Mouse (Mus musculus) embryonic facial prominence, embryonic 15.5 days (tissue): ENCODE data around the gene Slc17a2. TPM values are rescaled to one million over a fixed set of nuclear protein-coding genes. Genes with fewer than 3 reads are reported as not detected.

ENCODE experiments used
- ATAC-seq: fragments of 200-750 bp; cut with Nextera tagmentation; 2 replicates; pipeline ENCODE4 v1.8.0; 2017; ENCODE audit warnings: low read depth, moderate TSS enrichment; ENCODE audit not compliant: insufficient number of reproducible peaks, low FRiP score, low TSS enrichment
- H3K27ac ChIP-seq: fragments of 300-500 bp; sonication (generic); replicated peaks from 2 replicates; pipeline ENCODE4 v1.5.1; 2015; ENCODE audit warnings: mild to moderate bottlenecking, inconsistent platforms
- H3K27me3 ChIP-seq: fragments of 300-500 bp; sonication (generic); 2 replicates; pipeline ENCODE4 v1.6.1; 2015; ENCODE audit warnings: inconsistent platforms
- H3K36me3 ChIP-seq: fragments of 300-500 bp; sonication (generic); 2 replicates; pipeline ENCODE4 v1.6.1; 2015; ENCODE audit warnings: mild to moderate bottlenecking, inconsistent platforms
- H3K4me1 ChIP-seq: fragments of 300-500 bp; sonication (generic); 2 replicates; pipeline ENCODE4 v1.6.1; 2015; ENCODE audit warnings: inconsistent platforms
- H3K4me2 ChIP-seq: fragments of 300-500 bp; sonication (generic); replicated peaks from 2 replicates; pipeline ENCODE4 v1.6.1; 2015; ENCODE audit warnings: mild to moderate bottlenecking, inconsistent platforms
- H3K4me3 ChIP-seq: fragments of 300-500 bp; sonication (generic); replicated peaks from 2 replicates; pipeline ENCODE4 v1.5.1; 2015; ENCODE audit warnings: mild to moderate bottlenecking, inconsistent platforms
- H3K9ac ChIP-seq: fragments of 300-500 bp; sonication (generic); 2 replicates; pipeline ENCODE4 v1.6.1; 2015; ENCODE audit warnings: inconsistent platforms
- H3K9me3 ChIP-seq: fragments of 300-500 bp; sonication (generic); replicated peaks from 2 replicates; pipeline ENCODE4 v1.6.1; 2016; ENCODE audit warnings: inconsistent platforms
- WGBS: fragments of 180-500 bp; shearing (Covaris S2); methylation state at CpG from one replicate; pipeline ENCODE4 v1.1.7; 2015; 5-methylcytosine and 5-hydroxymethylcytosine counted together
- polyA plus RNA-seq: library from polyadenylated mRNA; unstranded; fragments of >200 nt; fragmentation: Nextera tagmentation; extraction: Ambion mirVana; gene quantifications from 2 replicates; pipeline ENCODE4 v1.2.1, GENCODE M21; 2015

Slc17a2 gene
- polyA plus RNA-seq, 1 experiment from 2014 or later, result not detected

GRCm38 (mm10) chr13:23861815-23862214 is 55.0 kb downstream of the Slc17a2 start:
- Histone ChIP-seq H3K4me1 (no peaks in the 10 kb centered on the region), H3K9me3 (no peaks in the 10 kb centered on the region), H3K4me3 (no peak overlapping the region), H3K36me3 (no peaks in the 10 kb centered on the region), H3K9ac (no peak overlapping the region), H3K4me2 (no peak overlapping the region), H3K27ac (no peak overlapping the region), H3K27me3 (no peaks in the 10 kb centered on the region)
- ATAC-seq, result no peak

DNA sequence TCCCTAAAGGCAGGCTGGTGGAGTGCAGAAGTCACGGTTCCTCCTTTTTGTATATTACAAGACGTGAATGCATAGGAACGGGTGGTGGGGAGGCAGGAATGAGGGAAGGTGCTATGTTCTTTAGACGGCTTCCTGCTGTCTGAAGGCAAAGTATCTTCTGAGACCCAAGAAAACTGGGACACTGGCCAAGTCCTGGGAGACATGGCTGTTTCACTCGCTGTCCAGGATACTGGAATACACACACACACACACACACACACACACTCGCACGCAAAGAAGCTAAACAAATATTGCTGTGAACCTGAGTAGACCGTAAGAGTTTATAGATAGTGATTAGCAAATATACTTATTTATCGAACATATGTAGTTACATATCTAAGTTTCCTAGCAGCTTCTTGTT is 57.9 kb downstream of the Slc17a2 start:
- 74% methylated on average over 9 of the region's 9 CpGs for WGBS
- H3K4me3 ChIP-seq, result no peak overlapping the region
- no peak for ATAC-seq

DNA sequence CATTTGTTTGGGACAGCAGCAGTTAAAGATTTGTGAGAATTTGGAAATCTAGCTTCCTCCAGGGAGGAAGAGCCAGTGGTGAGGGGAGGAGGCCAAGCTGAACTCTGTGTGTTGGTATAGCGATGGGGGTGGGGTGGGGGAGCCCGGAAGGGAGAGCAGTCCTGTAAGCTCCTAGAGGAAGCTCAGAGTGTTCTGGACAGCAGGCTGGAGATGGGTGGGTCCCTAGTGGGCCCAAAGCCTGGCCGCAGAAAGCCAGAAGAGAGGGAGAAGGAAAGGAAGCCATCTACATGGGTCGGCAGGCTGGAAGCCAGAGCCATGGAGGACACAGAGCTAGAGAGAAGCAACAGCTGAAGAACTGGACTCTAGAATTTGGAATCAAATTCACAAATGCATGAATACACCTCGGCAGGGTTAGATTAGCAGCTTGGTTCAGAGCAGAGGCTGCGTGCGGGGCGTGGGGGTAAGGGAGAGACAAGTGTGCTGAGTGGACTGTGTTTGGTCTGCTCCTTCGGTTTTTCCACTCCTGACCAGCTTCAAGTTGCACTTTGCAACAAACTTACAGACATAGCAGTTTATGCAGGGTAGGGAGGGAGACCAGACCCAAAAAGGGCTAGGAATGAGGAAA is 59.4 kb downstream of the Slc17a2 start:
- WGBS, result 68% methylated on average over 9 of the region's 9 CpGs
- no peak for ATAC-seq
- H3K9ac ChIP-seq, result no peak overlapping the region

More for the DNA sequence above, 57.9 kb downstream of the Slc17a2 start:
- Histone ChIP-seq H3K9me3 (no peaks in the 10 kb centered on the region), H3K4me1 (no peaks in the 10 kb centered on the region), H3K36me3 (no peaks in the 10 kb centered on the region), H3K27me3 (no peaks in the 10 kb centered on the region), H3K9ac (no peak overlapping the region), H3K4me2 (no peak overlapping the region), H3K27ac (no peak overlapping the region)

DNA sequence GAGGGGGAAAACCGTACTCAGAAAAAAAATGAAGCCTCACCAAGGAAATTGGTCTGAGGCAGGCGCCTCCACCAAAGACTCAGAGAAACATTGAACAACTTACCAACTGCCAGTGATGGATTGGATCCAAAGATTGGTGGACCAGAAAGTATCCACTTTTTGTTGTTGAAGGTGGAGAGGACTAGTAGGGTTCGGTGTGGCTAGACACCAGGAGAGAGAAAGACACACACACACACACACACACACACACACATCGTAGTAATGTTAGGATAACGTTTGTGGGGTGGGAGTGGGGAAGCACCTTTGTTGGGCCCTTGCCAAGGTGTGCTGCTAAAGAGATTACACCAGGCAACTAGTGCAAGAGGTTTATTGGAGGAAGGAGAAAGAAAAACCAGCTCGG is 60.2 kb downstream of the Slc17a2 start:
- Histone ChIP-seq H3K27ac (no peak overlapping the region), H3K4me3 (no peak overlapping the region), H3K4me2 (no peak overlapping the region), H3K4me1 (no peaks in the 10 kb centered on the region), H3K9me3 (no peaks in the 10 kb centered on the region), H3K9ac (no peak overlapping the region), H3K27me3 (no peaks in the 10 kb centered on the region), H3K36me3 (no peaks in the 10 kb centered on the region)
- 80% methylated on average over 6 of the region's 6 CpGs for WGBS
- no peak for ATAC-seq

More for the DNA sequence above, 59.4 kb downstream of the Slc17a2 start:
- no peak overlapping the region for H3K27ac ChIP-seq
- H3K27me3 ChIP-seq, result no peaks in the 10 kb centered on the region
- H3K36me3 ChIP-seq, result no peaks in the 10 kb centered on the region
- no peaks in the 10 kb centered on the region for H3K4me1 ChIP-seq
- no peaks in the 10 kb centered on the region for H3K9me3 ChIP-seq
- H3K4me3 ChIP-seq, result no peak overlapping the region
- no peak overlapping the region for H3K4me2 ChIP-seq

GRCm38 (mm10) chr13:23867405-23867804 is 60.6 kb downstream of the Slc17a2 start, which contains the start of gene Slc17a1:
Gene Slc17a1 (plus strand): TSS chr13:23867750.
- Histone ChIP-seq H3K27ac (no peak within 1 kb of the TSS), H3K4me2 (no peak within 1 kb of the TSS), H3K4me1 (no peaks in the 10 kb centered on the region), H3K4me3 (no peak within 1 kb of the TSS), H3K9me3 (no peaks in the 10 kb centered on the region), H3K36me3 (no peaks in the 10 kb centered on the region), H3K9ac (no peak within 1 kb of the TSS), H3K27me3 (no peaks in the 10 kb centered on the region)
- WGBS, result 70% methylated on average over 7 of the region's 7 CpGs
- ATAC-seq, result no peak

GRCm38 (mm10) chr13:23868790-23869533 is 62.2 kb downstream of the Slc17a2 start:
- no peaks in the 10 kb centered on the region for H3K36me3 ChIP-seq
- H3K27ac ChIP-seq, result no peak overlapping the region
- no peak for ATAC-seq
- 79% methylated on average over 8 of the region's 8 CpGs for WGBS
- no peaks in the 10 kb centered on the region for H3K4me1 ChIP-seq
- no peaks in the 10 kb centered on the region for H3K27me3 ChIP-seq
- no peaks in the 10 kb centered on the region for H3K9me3 ChIP-seq
- H3K4me2 ChIP-seq, result no peak overlapping the region
- no peak overlapping the region for H3K9ac ChIP-seq
- no peak overlapping the region for H3K4me3 ChIP-seq

DNA sequence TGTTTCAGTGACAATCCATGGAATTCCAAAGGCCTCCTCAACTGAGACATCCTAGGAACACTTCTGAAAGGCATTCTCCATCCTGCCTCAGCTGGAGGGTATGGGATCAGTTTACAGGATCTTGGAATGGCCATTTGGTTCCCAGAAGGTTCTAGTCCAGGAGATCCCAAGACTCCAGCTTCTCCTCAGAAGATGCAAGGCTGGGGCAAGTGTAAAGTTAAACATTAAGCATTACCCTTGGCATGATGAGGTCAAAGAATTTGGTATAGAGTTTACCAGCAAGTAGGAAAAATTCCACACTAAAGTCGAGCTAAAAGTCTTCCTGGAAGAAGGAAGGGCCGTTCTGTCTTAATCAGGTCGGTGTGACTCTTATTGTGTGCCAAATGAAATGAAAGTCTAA is 63.2 kb downstream of the Slc17a2 start:
- ATAC-seq, result no peak
- no peaks in the 10 kb centered on the region for H3K9me3 ChIP-seq
- WGBS, result 78% methylated on average over 3 of the region's 3 CpGs
- no peaks in the 10 kb centered on the region for H3K27me3 ChIP-seq
- no peak overlapping the region for H3K27ac ChIP-seq
- H3K4me2 ChIP-seq, result no peak overlapping the region
- no peaks in the 10 kb centered on the region for H3K36me3 ChIP-seq
- no peaks in the 10 kb centered on the region for H3K4me1 ChIP-seq
- H3K9ac ChIP-seq, result no peak overlapping the region
- H3K4me3 ChIP-seq, result no peak overlapping the region

GRCm38 (mm10) chr13:23873141-23873540 is 66.3 kb downstream of the Slc17a2 start:
- no peaks in the 10 kb centered on the region for H3K4me1 ChIP-seq
- no peak overlapping the region for H3K4me3 ChIP-seq
- 62% methylated on average over 5 of the region's 5 CpGs for WGBS
- no peaks in the 10 kb centered on the region for H3K36me3 ChIP-seq
- no peak overlapping the region for H3K9ac ChIP-seq
- ATAC-seq, result no peak
- H3K9me3 ChIP-seq, result no peaks in the 10 kb centered on the region
- no peak overlapping the region for H3K4me2 ChIP-seq
- no peak overlapping the region for H3K27ac ChIP-seq
- no peaks in the 10 kb centered on the region for H3K27me3 ChIP-seq

Other genes with a start within 250 kb of the Slc17a2 start
- gene Hist1h3e, start 244.6 kb upstream of the Slc17a2 start, polyA plus RNA-seq, result 3.7 and 4.4 TPM in 2 replicates
- gene Hist1h2ae, start 235.8 kb upstream of the Slc17a2 start, polyA plus RNA-seq, result 53.3 and 77.8 TPM in 2 replicates
- gene Hist1h2bg, start 235.6 kb upstream of the Slc17a2 start, polyA plus RNA-seq, result 6.5 and 8.3 TPM in 2 replicates
- gene Hist1h2bf, start 232.8 kb upstream of the Slc17a2 start, polyA plus RNA-seq, result 2.8 and 3.7 TPM in 2 replicates
- 1.8 and 3.9 TPM in 2 replicates for gene Hist1h2ad, start 232.6 kb upstream of the Slc17a2 start, polyA plus RNA-seq
- gene Hist1h3d, start 231.2 kb upstream of the Slc17a2 start, polyA plus RNA-seq, result 5.0 and 6.0 TPM in 2 replicates
- 86.2 and 107 TPM in 2 replicates for gene Hist1h4d, start 225.4 kb upstream of the Slc17a2 start, polyA plus RNA-seq
- 2.7 and 3.6 TPM in 2 replicates for gene Hist1h2be, start 185.9 kb upstream of the Slc17a2 start, polyA plus RNA-seq
- 14.7 and 20.7 TPM in 2 replicates for gene Hist1h1e, start 184.4 kb upstream of the Slc17a2 start, polyA plus RNA-seq
- 1.1 and 1.3 TPM in 2 replicates for gene Hist1h2ac, start 123.0 kb upstream of the Slc17a2 start, polyA plus RNA-seq
- gene Hist1h2bc, start 122.8 kb upstream of the Slc17a2 start, polyA plus RNA-seq, result 63.3 and 66.8 TPM in 2 replicates
- gene Hist1h1t, start 111.2 kb upstream of the Slc17a2 start, polyA plus RNA-seq, result not detected in 2 replicates
- 4.2 and 5.3 TPM in 2 replicates for gene Hist1h4c, start 108.5 kb upstream of the Slc17a2 start, polyA plus RNA-seq
- 8.7 and 13.0 TPM in 2 replicates for gene Hfe, start 96.1 kb upstream of the Slc17a2 start, polyA plus RNA-seq
- gene Hist1h1c, start 68.2 kb upstream of the Slc17a2 start, polyA plus RNA-seq, result 36.4 TPM in 2 replicates
- 3.5 and 4.8 TPM in 2 replicates for gene Hist1h3c, start 61.4 kb upstream of the Slc17a2 start, polyA plus RNA-seq
- 2.0 and 2.1 TPM in 2 replicates for gene Hist1h2bb, start 60.3 kb upstream of the Slc17a2 start, polyA plus RNA-seq
- gene Hist1h2ab, start 55.9 kb upstream of the Slc17a2 start, polyA plus RNA-seq, result 23.1 and 38.3 TPM in 2 replicates
- 8.4 and 9.7 TPM in 2 replicates for gene Hist1h3b, start 54.7 kb upstream of the Slc17a2 start, polyA plus RNA-seq
- gene Hist1h4b, start 50.0 kb upstream of the Slc17a2 start, polyA plus RNA-seq, result 2.6 and 3.0 TPM in 2 replicates
- gene Hist1h4a, start 45.8 kb upstream of the Slc17a2 start, polyA plus RNA-seq, result 0.39 and 0.42 TPM in 2 replicates
- gene Hist1h3a, start 44.6 kb upstream of the Slc17a2 start, polyA plus RNA-seq, result 2.3 and 3.5 TPM in 2 replicates
- gene Hist1h1a, start 43.3 kb upstream of the Slc17a2 start, polyA plus RNA-seq, result 1.8 and 1.9 TPM in 2 replicates
- not detected in 2 replicates for gene Trim38, start 37.1 kb upstream of the Slc17a2 start, polyA plus RNA-seq
- gene Slc17a3, start 32.4 kb downstream of the Slc17a2 start, polyA plus RNA-seq, result not detected in 2 replicates
- gene Slc17a1, start 60.8 kb downstream of the Slc17a2 start, polyA plus RNA-seq, result not detected in 2 replicates
- gene Slc17a4, start 108.0 kb downstream of the Slc17a2 start, polyA plus RNA-seq, result not detected in 2 replicates
- not detected in 2 replicates for gene Hist1h2ba, start 127.2 kb downstream of the Slc17a2 start, polyA plus RNA-seq
- not detected in 2 replicates for gene Hist1h2aa, start 127.5 kb downstream of the Slc17a2 start, polyA plus RNA-seq
- 0.42 and 0.63 TPM in 2 replicates for gene Scgn, start 184.2 kb downstream of the Slc17a2 start, polyA plus RNA-seq